Mouse (Mus musculus) erythroblast, embryonic 14.5 days (primary cell): ENCODE data around the gene Kctd10.

Experiments
- GATA1 ChIP-seq: IDR thresholded peaks from 2 replicates; pipeline ENCODE4 v1.6.1; 2012; ENCODE audit warnings: low read length, inconsistent platforms, mixed read lengths
- TAL1 ChIP-seq: IDR thresholded peaks from 3 replicates; pipeline ENCODE4 v1.6.1; 2012; ENCODE audit warnings: low read length, inconsistent platforms, mixed read lengths

GRCm38 (mm10) chr5:114407810-114408209 lies 27.5 kb upstream of the Kctd10 start:
- TF ChIP-seq GATA1 (no peak), TAL1 (no peak)
